Mouse (Mus musculus) liver, postnatal 0 days (tissue): ENCODE measurements at regions not wholly inside any gene's neighbourhood (a gene's known extent, or its start where the extent isn't known, plus 50 kb on each side); places are given as distances from the start of the nearest gene placed in this dataset.

Source experiments
- CTCF ChIP-seq: sonication (generic); IDR thresholded peaks from 2 replicates; pipeline ENCODE4 v1.5.1; 2016; ENCODE audit warnings: antibody characterized with exemption, low read depth
- EP300 ChIP-seq: IDR thresholded peaks from 2 replicates; pipeline ENCODE4 v1.6.1; 2016; ENCODE audit warnings: antibody characterized with exemption, low read depth, mild to moderate bottlenecking

GRCm38 (mm10) chr7:39828378-39828777 lies 310.8 kb downstream of the Zfp619 start:
- TF ChIP-seq CTCF (no peak), EP300 (no peak)
